Mouse (Mus musculus) CH12.LX (cell line): ENCODE measurements around the gene Ccdc61. TPM values are rescaled to one million over a fixed set of nuclear protein-coding genes. Genes with fewer than 3 reads are reported as not detected.

ENCODE experiments used
- DNase-seq: peaks from one replicate; pipeline ENCODE4 v3.0.0-alpha.2; 2013; ENCODE audit errors: extremely low read depth
- H3K27ac ChIP-seq: 2 replicates; pipeline ENCODE4 v1.5.1; 2012; ENCODE audit warnings: low read depth, mild to moderate bottlenecking, control low read depth, moderate library complexity; ENCODE audit not compliant: insufficient read depth
- H3K27me3 ChIP-seq: replicated peaks from 2 replicates; pipeline ENCODE3; 2012; ENCODE audit warnings: inconsistent platforms
- H3K36me3 ChIP-seq, 2 experiments: replicated peaks in 1 of 2; 2 replicates each; pipeline versions ENCODE3 to v1.6.1; 2012; ENCODE audit warnings: inconsistent platforms in 1 of 2, low read length in 1 of 2, mild to moderate bottlenecking in 1 of 2, mixed read lengths in 1 of 2, moderate library complexity in 1 of 2; ENCODE audit not compliant: control insufficient read depth in 1 of 2, insufficient read depth in 1 of 2
- H3K4me1 ChIP-seq, 2 experiments: 2 replicates each; pipeline ENCODE4 v1.6.1; 2012; ENCODE audit warnings: inconsistent platforms in 1 of 2, moderate library complexity in 1 of 2; ENCODE audit not compliant: insufficient read depth in 2 of 2, control insufficient read depth in 1 of 2
- H3K4me2 ChIP-seq: 2 replicates; pipeline ENCODE4 v1.6.1; 2012; ENCODE audit warnings: low read depth, mild to moderate bottlenecking, control low read depth; ENCODE audit not compliant: poor library complexity, insufficient read depth, severe bottlenecking
- H3K4me3 ChIP-seq, 3 experiments: fragments of 150-350 bp in 1 of 3; sonication (generic) in 1 of 3; replicated peaks in 1 of 3; 2 replicates each; pipeline versions ENCODE3 to v1.5.1; 2011 to 2012; ENCODE audit warnings: low read depth in 2 of 3, low read length in 2 of 3, mild to moderate bottlenecking in 2 of 3, moderate library complexity in 2 of 3, control low read depth in 1 of 3, improper control_type of control experiment in 1 of 3, inconsistent platforms in 1 of 3, mixed read lengths in 1 of 3; ENCODE audit not compliant: poor library complexity in 1 of 3
- H3K79me2 ChIP-seq: replicated peaks from 2 replicates; pipeline ENCODE4 v1.6.1; 2012; ENCODE audit warnings: mild to moderate bottlenecking, moderate library complexity; ENCODE audit not compliant: control insufficient read depth, poor library complexity, insufficient read depth, severe bottlenecking; ENCODE audit errors: extremely low read depth
- H3K9ac ChIP-seq: 2 replicates; pipeline ENCODE4 v1.6.1; 2012; ENCODE audit warnings: low read depth, mild to moderate bottlenecking, control low read depth, moderate library complexity; ENCODE audit not compliant: insufficient read depth
- H3K9me3 ChIP-seq: replicated peaks from 2 replicates; pipeline ENCODE3; 2012; ENCODE audit warnings: low read length, inconsistent platforms, mixed read lengths
- CHD1 ChIP-seq: IDR thresholded peaks from 2 replicates; pipeline ENCODE4 v1.6.1; 2012; ENCODE audit warnings: low read depth, low read length, improper control_type of control experiment, inconsistent platforms
- E2F4 ChIP-seq: IDR thresholded peaks from 2 replicates; pipeline ENCODE4 v1.6.1; 2011; ENCODE audit warnings: low read depth, low read length, improper control_type of control experiment; ENCODE audit not compliant: insufficient replicate concordance
- EP300 ChIP-seq: IDR thresholded peaks from 2 replicates; pipeline ENCODE4 v1.6.1; 2011; ENCODE audit warnings: low read length, improper control_type of control experiment
- ETS1 ChIP-seq: conservative IDR thresholded peaks from 2 replicates; pipeline ENCODE4 v1.6.1; 2012; ENCODE audit warnings: low read depth, mild to moderate bottlenecking, inconsistent platforms, low read length, improper control_type of control experiment, moderate library complexity
- GABPA ChIP-seq: IDR thresholded peaks from 2 replicates; pipeline ENCODE4 v1.6.1; 2012; ENCODE audit warnings: low read depth, low read length, improper control_type of control experiment, inconsistent platforms; ENCODE audit not compliant: insufficient replicate concordance
- IRF4 ChIP-seq: IDR thresholded peaks from 2 replicates; pipeline ENCODE4 v1.6.1; 2014; ENCODE audit warnings: low read depth, mild to moderate bottlenecking, inconsistent platforms, low read length, improper control_type of control experiment
- KAT2A ChIP-seq: IDR thresholded peaks from 2 replicates; pipeline ENCODE4 v1.6.1; 2012; ENCODE audit warnings: low read length, improper control_type of control experiment, inconsistent platforms; ENCODE audit not compliant: insufficient replicate concordance
- MAFK ChIP-seq: IDR thresholded peaks from 2 replicates; pipeline ENCODE4 v1.6.1; 2011; ENCODE audit warnings: low read length, improper control_type of control experiment; ENCODE audit not compliant: insufficient replicate concordance
- MAZ ChIP-seq: IDR thresholded peaks from 2 replicates; pipeline ENCODE4 v1.6.1; 2012; ENCODE audit warnings: low read depth, mild to moderate bottlenecking, inconsistent platforms, low read length, improper control_type of control experiment, moderate library complexity
- MXI1 ChIP-seq: IDR thresholded peaks from 2 replicates; pipeline ENCODE4 v1.6.1; 2011; ENCODE audit warnings: mild to moderate bottlenecking, low read depth, low read length, improper control_type of control experiment
- MYC ChIP-seq: IDR thresholded peaks from 2 replicates; pipeline ENCODE4 v1.6.1; 2011; ENCODE audit warnings: low read depth, mild to moderate bottlenecking, improper control_type of control experiment, low read length
- NELFE ChIP-seq: IDR thresholded peaks from 2 replicates; pipeline ENCODE4 v1.6.1; 2011; ENCODE audit warnings: low read depth, low read length, improper control_type of control experiment
- NRF1 ChIP-seq: IDR thresholded peaks from 2 replicates; pipeline ENCODE4 v1.6.1; 2014; ENCODE audit warnings: low read depth, mild to moderate bottlenecking, inconsistent platforms, low read length, improper control_type of control experiment, moderate library complexity
- PAX5 ChIP-seq: IDR thresholded peaks from 2 replicates; pipeline ENCODE4 v1.6.1; 2012; ENCODE audit warnings: low read length, inconsistent platforms, mixed read lengths
- POLR2A ChIP-seq: IDR thresholded peaks from 2 replicates; pipeline ENCODE4 v1.6.1; 2011; ENCODE audit warnings: low read depth, mild to moderate bottlenecking, improper control_type of control experiment, low read length
- POLR2AphosphoS2 ChIP-seq: IDR thresholded peaks from 2 replicates; pipeline ENCODE4 v1.6.1; 2011; ENCODE audit warnings: low read depth, low read length, improper control_type of control experiment
- RCOR1 ChIP-seq: conservative IDR thresholded peaks from 2 replicates; pipeline ENCODE4 v1.6.1; 2012; ENCODE audit warnings: low read depth, mild to moderate bottlenecking, inconsistent platforms, low read length, improper control_type of control experiment
- TBP ChIP-seq: conservative IDR thresholded peaks from 2 replicates; pipeline ENCODE4 v1.6.1; 2011; ENCODE audit warnings: low read depth, low read length, improper control_type of control experiment
- UBTF ChIP-seq: IDR thresholded peaks from 2 replicates; pipeline ENCODE4 v1.6.1; 2012; ENCODE audit warnings: low read depth, mild to moderate bottlenecking, inconsistent platforms, low read length, improper control_type of control experiment, moderate library complexity
- ZMIZ1 ChIP-seq: IDR thresholded peaks from 2 replicates; pipeline ENCODE4 v1.6.1; 2012; ENCODE audit warnings: low read depth, mild to moderate bottlenecking, inconsistent platforms, low read length, improper control_type of control experiment
- ZNF384 ChIP-seq: IDR thresholded peaks from 2 replicates; pipeline ENCODE4 v1.6.1; 2012; ENCODE audit warnings: low read depth, low read length, improper control_type of control experiment, inconsistent platforms
- dilution Hi-C: fragments of 300-500 bp; cut with MboI; formaldehyde crosslinking; loops from 2 replicates; pipeline ENCODE4 v1.14.3; 2020; ENCODE audit warnings: low sequenced_read_pairs; ENCODE audit not compliant: extremely low pct_unique_long_range_greater_than_20kb, extremely low pct_ligation_motif_present
- in situ Hi-C: fragments of 300-500 bp; cut with MboI; formaldehyde crosslinking; loops from 3 replicates; pipeline ENCODE4 v1.14.3; 2019; ENCODE audit warnings: low sequenced_read_pairs, low pct_ligation_motif_present, low pct_unique_long_range_greater_than_20kb, mixed read lengths
- polyA plus RNA-seq: library from polyadenylated mRNA; unstranded; fragments of >175 nt; gene quantifications from 2 replicates; pipeline ENCODE4 v1.2.1, GENCODE M21; 2012; ENCODE audit warnings: low read depth; ENCODE audit not compliant: insufficient read length
- total RNA-seq, 2 experiments: library from RNA; depleted of rRNA; stranded (reverse); fragments of 300-350 nt in 1 of 2; fragments of >200 nt in 1 of 2; gene quantifications; 2 replicates each; pipeline ENCODE4 v1.2.3; 2012 to 2014

Ccdc61 gene
- total and polyA plus RNA-seq, 3 experiments = 11.9 to 17.4 (median 13.2) TPM

DNA sequence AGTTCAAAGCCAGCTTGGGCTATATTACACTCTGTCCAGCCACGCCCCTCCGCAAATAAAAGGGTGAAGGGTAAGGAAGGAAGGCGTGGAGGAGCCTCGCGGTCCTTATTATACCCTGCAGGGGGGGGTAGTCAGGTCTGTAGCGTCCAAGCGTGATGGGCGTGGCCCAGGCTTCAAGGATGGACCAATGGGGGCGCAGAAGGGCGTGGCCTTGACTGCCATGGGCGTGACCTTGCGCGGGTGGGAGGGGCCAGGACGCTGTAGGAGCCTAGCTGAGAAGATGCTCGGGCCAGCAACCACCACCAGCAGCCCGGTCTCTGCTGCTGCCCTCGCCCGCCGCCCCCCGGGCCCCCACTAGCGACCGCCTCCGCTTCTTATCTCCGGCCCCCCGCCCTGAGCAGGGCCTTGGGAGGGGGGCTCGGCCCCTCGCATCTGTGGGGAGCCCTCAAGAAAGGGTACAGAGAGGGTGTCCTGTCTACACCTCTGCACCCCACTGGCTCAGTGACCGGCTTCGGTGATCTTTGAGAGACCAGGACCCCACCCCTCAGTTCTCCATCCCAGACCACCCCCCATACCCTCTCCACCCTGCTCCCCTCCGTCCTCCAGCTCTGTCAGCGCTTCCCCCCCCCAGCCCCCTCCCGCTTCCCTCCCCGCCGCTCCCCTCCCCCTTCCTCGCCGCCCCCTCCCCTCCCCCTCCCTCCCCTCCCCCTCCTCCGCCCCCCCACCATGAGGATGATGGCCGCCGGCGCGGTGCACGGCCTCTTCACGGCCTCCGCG is 15.1 kb upstream of the Ccdc61 start, which contains the start of gene Nova2:
Gene Nova2 (plus strand): TSS at position 727 of the 777 bp plus-strand sequence.
- peak; percentile 74 for DNase-seq
- no peak within 1 kb of the TSS for H3K27ac ChIP-seq
- H3K4me3 ChIP-seq = no peak within 1 kb of the TSS
- dilution Hi-C loops = no loop called here
- H3K4me1 ChIP-seq = peaks cover 0 to 6% of the 10 kb centered on the region in 2 experiments; a peak in 2 of 4 replicates
- H3K36me3 ChIP-seq = no peaks in the 10 kb centered on the region
- H3K9me3 ChIP-seq = peaks cover 2% of the 10 kb centered on the region
- in situ Hi-C loops = no loop called here
- no peaks in the 10 kb centered on the region for H3K79me2 ChIP-seq
- TF ChIP-seq MXI1 = no peak
- no peak for TF ChIP-seq MAFK
- TF ChIP-seq GABPA = no peak
- TF ChIP-seq POLR2A = no peak
- no peak for TF ChIP-seq ETS1
- TF ChIP-seq RCOR1 = no peak
- TF ChIP-seq POLR2AphosphoS2 = no peak
- TF ChIP-seq MAZ = no peak
- no peak for TF ChIP-seq EP300
- no peak for TF ChIP-seq ZNF384
- no peak for TF ChIP-seq KAT2A
- no peak for TF ChIP-seq IRF4
- no peak for TF ChIP-seq UBTF
- TF ChIP-seq PAX5 = no peak
- TF ChIP-seq ZMIZ1 = no peak
- TF ChIP-seq NRF1 = no peak
- TF ChIP-seq CHD1 = no peak
- no peak for TF ChIP-seq TBP
- no peak for TF ChIP-seq MYC
- no peak for TF ChIP-seq NELFE
- peak within 1 kb of the TSS; percentile 72 for H3K4me2 ChIP-seq
- no peak within 1 kb of the TSS for H3K9ac ChIP-seq
- H3K27me3 ChIP-seq = peaks cover 90% of the 10 kb centered on the region

DNA sequence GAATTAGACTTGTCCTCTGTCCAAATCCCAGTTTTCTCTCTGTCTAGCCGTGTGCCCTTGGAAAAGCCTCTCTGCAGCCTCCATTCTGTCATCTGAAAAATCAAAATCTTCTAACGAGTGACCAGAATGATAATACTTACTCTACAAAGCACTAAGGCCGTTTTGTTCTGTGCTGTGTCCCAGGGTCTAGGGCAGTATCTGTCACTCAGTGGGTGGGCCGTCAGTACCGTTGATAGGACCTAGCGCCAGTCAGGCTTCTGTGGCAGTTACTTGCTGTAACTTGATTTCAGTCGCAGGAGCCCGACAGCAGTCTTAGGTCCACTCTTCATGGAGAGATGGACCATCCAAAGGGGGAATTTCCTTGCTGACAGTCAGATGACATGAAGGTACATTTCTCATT is 14.1 kb upstream of the Ccdc61 start:
- no peak for DNase-seq
- no peak for TF ChIP-seq E2F4
- TF ChIP-seq RCOR1 = no peak
- H3K27ac ChIP-seq = no peak overlapping the region
- H3K4me3 ChIP-seq = no peak overlapping the region
- no peak overlapping the region for H3K4me2 ChIP-seq
- H3K9ac ChIP-seq = no peak overlapping the region
- H3K27me3 ChIP-seq = peaks cover 88% of the 10 kb centered on the region
- no peaks in the 10 kb centered on the region for H3K79me2 ChIP-seq
- in situ Hi-C loops = no loop called here
- no peaks in the 10 kb centered on the region for H3K36me3 ChIP-seq
- peaks cover 0 to 6% of the 10 kb centered on the region in 2 experiments; a peak in 2 of 4 replicates for H3K4me1 ChIP-seq
- H3K9me3 ChIP-seq = peaks cover 2% of the 10 kb centered on the region
- dilution Hi-C loops = no loop called here
